Mouse (Mus musculus) 3134 (cell line): ENCODE results near the gene Sptbn2.
"Not testable (repeated sequence)": the region's sequence is repeated elsewhere in the genome, so short reads cannot be mapped to it uniquely, and the experiment has no call there.

ENCODE experiments used
- DNase-seq: peaks from one replicate; pipeline ENCODE4 v3.0.0-alpha.2; 2011; ENCODE audit warnings: low spot score; ENCODE audit not compliant: insufficient read length; ENCODE audit errors: extremely low read depth

Sptbn2 gene

GRCm38 (mm10) chr19:4720671-4721244, 9.8 kb downstream of the Sptbn2 start:
- no peak for DNase-seq

- no peak for DNase-seq
These were observed 18.2 kb downstream of the Sptbn2 start for GRCm38 (mm10) chr19:4729186-4729585.

GRCm38 (mm10) chr19:4733052-4733451, 22.1 kb downstream of the Sptbn2 start:
- DNase-seq = no peak

- no peak for DNase-seq
These were observed 26.9 kb downstream of the Sptbn2 start for GRCm38 (mm10) chr19:4737866-4738265.

DNA sequence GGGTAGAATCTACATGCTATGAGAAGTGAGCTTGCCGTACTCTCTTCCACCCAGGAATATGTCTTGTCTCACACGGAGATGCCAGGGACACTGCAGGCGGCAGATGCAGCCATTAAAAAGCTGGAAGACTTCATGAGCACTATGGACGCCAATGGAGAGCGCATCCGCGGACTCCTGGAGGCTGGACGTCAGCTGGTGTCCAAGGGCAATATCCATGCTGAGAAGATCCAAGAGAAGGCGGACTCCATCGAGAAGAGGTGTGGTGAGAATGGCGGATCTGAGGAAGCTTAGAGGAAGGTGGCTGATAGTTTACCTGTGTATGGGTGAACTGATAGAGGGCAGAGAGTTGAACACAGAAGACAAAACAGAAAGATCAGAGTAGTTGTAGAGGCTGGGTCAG, 28.1 kb downstream of the Sptbn2 start:
- DNase-seq = no peak

DNA sequence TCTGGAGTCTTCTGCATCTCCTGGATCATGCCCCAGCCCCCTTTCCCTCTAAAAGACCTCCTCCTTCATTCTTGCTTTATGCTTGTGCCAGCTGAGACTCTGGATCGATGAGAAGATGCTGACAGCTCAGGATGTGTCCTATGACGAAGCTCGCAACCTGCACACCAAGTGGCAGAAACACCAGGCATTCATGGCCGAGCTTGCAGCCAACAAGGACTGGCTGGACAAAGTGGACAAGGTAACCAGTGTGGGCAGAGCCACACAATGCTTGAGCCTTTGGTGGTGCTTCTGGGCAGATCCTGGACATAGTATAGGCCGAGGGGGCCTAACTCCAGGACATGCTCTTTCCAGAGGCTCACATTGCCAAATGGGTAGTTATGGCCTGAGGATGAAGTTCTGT, 28.8 kb downstream of the Sptbn2 start:
- DNase-seq = no peak

GRCm38 (mm10) chr19:4741482-4741881, 30.5 kb downstream of the Sptbn2 start:
- DNase-seq = no peak

GRCm38 (mm10) chr19:4742229-4742628, 31.3 kb downstream of the Sptbn2 start:
- DNase-seq = no peak

DNA sequence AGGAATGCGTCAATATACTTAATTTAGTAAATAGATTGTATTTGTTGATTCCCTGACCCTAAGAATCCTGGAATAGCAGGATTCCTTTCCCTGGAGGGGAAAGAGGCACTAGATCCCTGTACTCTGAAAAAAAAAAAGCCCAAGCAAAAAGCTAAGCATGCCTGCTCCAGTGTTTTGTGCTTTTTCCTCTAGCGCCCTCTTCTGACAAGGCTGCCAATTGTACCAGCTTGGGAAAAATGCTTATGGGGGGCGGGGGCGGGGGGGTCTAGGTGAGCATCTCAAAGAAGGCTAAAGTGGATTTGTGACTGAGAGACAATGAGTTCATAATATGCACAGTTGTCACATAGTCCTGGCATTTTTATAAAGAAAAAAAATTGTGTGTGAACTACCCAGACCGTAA, 32.6 kb downstream of the Sptbn2 start:
- DNase-seq = no peak

DNA sequence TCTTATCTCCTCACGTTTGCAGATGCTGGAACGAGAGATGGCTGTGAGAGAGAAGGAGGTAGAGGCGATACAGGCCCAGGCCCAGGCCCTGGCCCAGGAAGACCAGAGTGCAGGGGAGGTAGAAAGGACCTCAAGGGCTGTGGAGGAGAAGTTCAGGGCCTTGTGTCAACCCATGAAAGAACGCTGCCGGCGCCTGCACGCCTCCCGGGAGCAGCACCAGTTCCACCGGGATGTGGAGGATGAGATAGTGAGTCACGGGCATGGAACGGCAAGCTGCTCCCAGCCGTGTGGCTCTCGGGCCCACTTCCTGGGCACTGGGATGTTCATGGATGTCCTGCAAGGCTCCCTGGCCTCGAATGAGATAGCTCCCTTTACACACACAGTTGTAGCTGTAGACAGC, 33.1 kb downstream of the Sptbn2 start:
- DNase-seq = no peak

GRCm38 (mm10) chr19:4745057-4745456, 34.1 kb downstream of the Sptbn2 start:
- no peak for DNase-seq

GRCm38 (mm10) chr19:4745681-4746080, 34.7 kb downstream of the Sptbn2 start:
- DNase-seq = no peak

DNA sequence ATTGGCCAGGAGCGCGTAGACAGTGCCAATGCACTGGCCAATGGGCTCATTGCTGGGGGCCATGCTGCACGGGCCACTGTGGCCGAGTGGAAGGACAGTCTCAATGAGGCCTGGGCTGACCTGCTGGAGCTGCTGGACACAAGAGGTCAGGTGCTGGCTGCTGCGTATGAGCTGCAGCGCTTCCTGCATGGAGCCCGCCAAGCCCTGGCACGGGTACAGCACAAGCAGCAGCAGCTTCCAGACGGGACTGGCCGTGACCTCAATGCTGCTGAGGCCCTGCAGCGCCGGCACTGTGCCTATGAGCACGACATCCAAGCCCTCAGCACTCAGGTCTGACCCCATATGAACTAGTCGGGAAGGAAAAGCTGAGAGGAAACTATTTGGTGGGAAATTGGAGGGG, 35.6 kb downstream of the Sptbn2 start:
- DNase-seq = no peak

GRCm38 (mm10) chr19:4747631-4748312, 36.8 kb downstream of the Sptbn2 start:
- DNase-seq = no peak

DNA sequence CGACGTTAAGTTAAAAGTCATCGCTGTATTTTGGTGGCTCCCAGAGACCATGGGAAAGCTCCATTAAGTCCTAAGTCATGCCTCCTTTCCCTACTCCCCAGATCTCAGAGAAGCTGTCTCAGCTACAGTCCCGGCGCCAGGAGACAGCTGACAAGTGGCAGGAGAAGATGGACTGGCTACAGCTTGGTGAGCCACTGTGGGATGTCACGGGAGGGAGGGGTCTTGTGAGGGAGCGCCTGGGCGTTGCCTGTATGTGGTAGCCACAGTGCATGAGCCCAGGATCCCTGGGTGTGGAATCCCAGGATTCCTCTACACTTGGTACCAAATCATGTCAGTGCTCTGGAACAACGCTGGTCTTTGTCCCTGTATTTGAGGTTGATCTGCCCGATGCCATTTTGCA, 37.5 kb downstream of the Sptbn2 start:
- no peak for DNase-seq

- no peak for DNase-seq
These were observed 39.0 kb downstream of the Sptbn2 start for GRCm38 (mm10) chr19:4749975-4750374.

- peak; percentile 59 for DNase-seq
These were observed 44.7 kb downstream of the Sptbn2 start for GRCm38 (mm10) chr19:4755565-4756192.

- DNase-seq = peak; percentile 93
These were observed 45.4 kb downstream of the Sptbn2 start, which contains the start of gene Rbm4b for GRCm38 (mm10) chr19:4756193-4756911. TSS of gene Rbm4b (plus strand) at chr19:4756497.

DNA sequence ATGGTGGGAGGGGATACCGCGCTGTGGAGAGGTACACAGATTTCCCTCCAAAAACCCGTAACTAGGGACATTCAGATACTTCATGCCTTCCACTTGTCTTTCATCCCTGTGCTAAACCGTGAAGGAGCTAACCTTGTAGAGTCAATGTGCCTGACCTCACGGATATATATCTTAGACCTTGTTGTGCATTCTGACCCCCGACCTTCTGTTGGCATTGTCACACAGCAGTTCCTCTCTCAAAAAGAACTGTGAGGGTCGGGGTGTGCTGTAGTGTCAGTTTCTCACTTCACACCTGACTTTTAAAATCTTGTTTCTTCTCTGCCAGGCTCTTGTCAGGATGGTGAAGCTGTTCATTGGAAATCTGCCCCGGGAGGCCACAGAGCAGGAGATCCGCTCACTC, 46.0 kb downstream of the Sptbn2 start:
- no peak for DNase-seq

- not testable (repeated sequence) for DNase-seq
These were observed 49.6 kb downstream of the Sptbn2 start for GRCm38 (mm10) chr19:4760544-4760943.

DNA sequence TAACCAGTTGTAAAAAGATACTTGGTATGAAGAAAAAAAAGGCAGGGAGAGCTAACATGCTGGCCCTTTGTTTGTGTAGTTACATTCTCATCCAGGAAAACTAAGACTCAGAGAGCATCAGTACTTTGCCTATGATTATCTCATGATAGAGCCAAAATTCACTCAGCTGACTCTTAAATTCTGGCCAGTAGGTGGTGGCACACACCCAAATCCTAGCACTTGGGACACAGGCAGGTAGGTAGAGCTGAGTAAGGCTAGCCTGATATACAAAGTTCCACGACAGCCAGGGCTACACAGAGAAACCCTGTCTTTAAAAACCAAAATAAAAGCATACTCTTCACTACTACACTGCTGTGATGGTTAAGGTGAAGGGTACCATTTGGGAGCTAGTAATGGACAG, 51.9 kb downstream of the Sptbn2 start:
- DNase-seq = no peak
